Mouse (Mus musculus): Measurements from ENCODE around the gene Golga1.
"Not testable (repeated sequence)": the region's sequence is repeated elsewhere in the genome, so short reads cannot be mapped to it uniquely, and the experiment has no call there.

The Golga1 gene

GRCm38 (mm10) chr2:39065400-39065987, at the start of gene Golga1:
Gene Golga1 (minus strand): TSS chr2:39065541.
- DNase-seq, result peak; percentile 86 to 93

- DNase-seq, result no peak
Measured at GRCm38 (mm10) chr2:39114093-39114492, 48.8 kb upstream of the Golga1 start.

GRCm38 (mm10) chr2:39110514-39110913, 45.2 kb upstream of the Golga1 start:
- no peak for DNase-seq

- DNase-seq, result not testable (repeated sequence)
Measured at GRCm38 (mm10) chr2:39109712-39110111, 44.4 kb upstream of the Golga1 start.

GRCm38 (mm10) chr2:39099951-39100350, 34.6 kb upstream of the Golga1 start:
- peak; percentile 8 for DNase-seq

- no peak for DNase-seq
Measured at GRCm38 (mm10) chr2:39097993-39098392, 32.7 kb upstream of the Golga1 start.

GRCm38 (mm10) chr2:39091966-39092365, 26.6 kb upstream of the Golga1 start:
- DNase-seq, result no peak

- no peak for DNase-seq
Measured at GRCm38 (mm10) chr2:39082706-39083105, 17.4 kb upstream of the Golga1 start.

- DNase-seq, result no peak
Measured at GRCm38 (mm10) chr2:39070666-39071065, 5.3 kb upstream of the Golga1 start.

GRCm38 (mm10) chr2:39069096-39069495, 3.8 kb upstream of the Golga1 start:
- no peak for DNase-seq

- no peak for DNase-seq
Measured at GRCm38 (mm10) chr2:39064687-39065399, 498 bp downstream of the Golga1 start.

- DNase-seq, result no peak
Measured at GRCm38 (mm10) chr2:39048515-39048914, 16.8 kb downstream of the Golga1 start.

GRCm38 (mm10) chr2:39040215-39040614, 25.1 kb downstream of the Golga1 start:
- DNase-seq, result no peak

- DNase-seq, result no peak
Measured at GRCm38 (mm10) chr2:39031611-39032010, 33.7 kb downstream of the Golga1 start.

GRCm38 (mm10) chr2:39020004-39020403, 45.3 kb downstream of the Golga1 start:
- no peak for DNase-seq

- DNase-seq, result no peak
Measured at GRCm38 (mm10) chr2:39016581-39016980, 48.8 kb downstream of the Golga1 start.

GRCm38 (mm10) chr2:39012768-39013279, 52.5 kb downstream of the Golga1 start:
- no peak for DNase-seq

GRCm38 (mm10) chr2:39011971-39012370, 53.4 kb downstream of the Golga1 start:
- DNase-seq, result no peak

- DNase-seq, result no peak
Measured at GRCm38 (mm10) chr2:39011264-39011663, 54.1 kb downstream of the Golga1 start.

GRCm38 (mm10) chr2:39010144-39010543, 55.2 kb downstream of the Golga1 start:
- DNase-seq, result not testable (repeated sequence)

- DNase-seq, result no peak
Measured at GRCm38 (mm10) chr2:39008954-39009365, 56.4 kb downstream of the Golga1 start.

- no peak for DNase-seq
Measured at GRCm38 (mm10) chr2:39008350-39008851, 56.9 kb downstream of the Golga1 start.

GRCm38 (mm10) chr2:39007865-39008264, 57.5 kb downstream of the Golga1 start:
- peak; percentile 92 to 93 for DNase-seq

GRCm38 (mm10) chr2:39006149-39006730, 59.1 kb downstream of the Golga1 start:
- no peak for DNase-seq

All from cerebellum, postnatal 36 days (tissue).